Mouse (Mus musculus): ENCODE results near the gene Agr2. TPM values are rescaled to one million over a fixed set of nuclear protein-coding genes. Genes with fewer than 3 reads are reported as not detected.

Agr2 gene
- polyA plus RNA-seq, 1 experiment from 2014 or later: 2.0 TPM

DNA sequence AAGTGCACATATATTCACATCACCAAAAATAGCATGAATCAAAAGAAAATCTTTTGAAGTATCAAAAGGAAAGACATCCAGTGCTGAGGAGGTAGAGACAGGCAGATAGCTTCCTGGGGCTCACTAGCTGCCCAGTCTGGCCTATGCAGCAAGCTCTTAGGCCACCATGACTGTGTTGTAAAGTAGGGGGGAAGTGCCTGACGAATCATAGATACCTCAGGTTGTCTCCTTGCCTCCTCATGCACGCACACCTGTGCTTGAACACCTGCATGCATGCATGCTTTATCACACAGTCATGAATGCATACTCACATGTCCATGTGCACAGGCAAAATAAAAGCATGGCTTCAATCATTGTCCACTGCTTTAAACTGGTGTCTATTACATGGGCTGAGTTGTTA lies 52.0 kb downstream of the Agr2 start:
- no peaks in the 10 kb centered on the region for H3K27me3 ChIP-seq (replicated peaks)
- no peaks in the 10 kb centered on the region for H3K36me3 ChIP-seq (replicated peaks)
- no peak overlapping the region for H3K4me2 ChIP-seq
- no peak overlapping the region for H3K4me3 ChIP-seq
- WGBS: 83% methylated on average over 2 of the region's 2 CpGs
- H3K4me1 ChIP-seq: peaks cover 20% of the 10 kb centered on the region
- no peak for ATAC-seq (replicated peaks)
- no peak overlapping the region for H3K27ac ChIP-seq
- H3K9ac ChIP-seq: no peak overlapping the region
- no peaks in the 10 kb centered on the region for H3K9me3 ChIP-seq

DNA sequence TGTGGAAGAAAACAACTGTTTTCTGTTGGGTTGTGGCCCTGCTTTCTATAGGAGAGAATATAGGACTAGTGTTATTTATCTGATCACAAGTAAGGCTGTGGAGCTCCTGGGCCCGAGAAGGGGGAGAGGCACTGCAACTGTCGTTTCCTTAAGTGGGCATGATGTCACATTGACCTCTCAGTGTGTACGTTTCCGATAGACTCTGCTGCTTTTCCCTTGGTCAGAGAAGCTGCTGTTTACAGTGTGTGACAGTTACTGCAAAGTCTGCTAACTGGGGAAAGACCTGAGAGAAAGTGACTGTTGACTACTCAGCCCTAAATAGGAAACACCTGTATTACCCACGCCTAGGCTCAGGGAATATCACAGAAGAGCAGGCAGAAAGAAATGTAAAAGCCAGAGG lies 53.5 kb downstream of the Agr2 start:
- Histone ChIP-seq H3K27me3 (replicated peaks) (no peaks in the 10 kb centered on the region), H3K4me2 (no peak overlapping the region), H3K4me1 (peaks cover 6% of the 10 kb centered on the region), H3K27ac (no peak overlapping the region), H3K36me3 (replicated peaks) (no peaks in the 10 kb centered on the region), H3K9me3 (no peaks in the 10 kb centered on the region), H3K4me3 (no peak overlapping the region), H3K9ac (no peak overlapping the region)
- WGBS: 68% methylated on average over 5 of the region's 5 CpGs
- ATAC-seq (replicated peaks): no peak

DNA sequence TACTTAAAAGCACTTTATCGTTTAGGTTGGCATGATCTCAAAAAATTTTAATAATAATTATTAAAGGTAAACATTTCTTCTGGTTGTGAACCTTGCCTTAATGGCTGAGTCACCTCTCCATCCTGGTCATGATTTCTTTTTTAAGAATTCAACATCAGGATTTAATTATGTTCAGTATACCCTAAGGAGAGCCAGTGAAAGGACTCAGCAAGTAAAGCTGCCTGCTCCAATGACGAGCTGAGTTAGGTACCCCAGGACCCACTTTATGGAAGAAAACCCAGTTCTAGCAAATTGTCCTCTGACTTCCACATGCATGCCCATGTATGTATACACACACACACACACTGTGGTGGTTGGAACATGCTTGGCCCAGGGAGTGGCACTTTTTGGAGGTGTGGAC lies 54.9 kb downstream of the Agr2 start:
- H3K27me3 ChIP-seq (replicated peaks): no peaks in the 10 kb centered on the region
- WGBS: 75% methylated on average over 2 of the region's 2 CpGs

DNA sequence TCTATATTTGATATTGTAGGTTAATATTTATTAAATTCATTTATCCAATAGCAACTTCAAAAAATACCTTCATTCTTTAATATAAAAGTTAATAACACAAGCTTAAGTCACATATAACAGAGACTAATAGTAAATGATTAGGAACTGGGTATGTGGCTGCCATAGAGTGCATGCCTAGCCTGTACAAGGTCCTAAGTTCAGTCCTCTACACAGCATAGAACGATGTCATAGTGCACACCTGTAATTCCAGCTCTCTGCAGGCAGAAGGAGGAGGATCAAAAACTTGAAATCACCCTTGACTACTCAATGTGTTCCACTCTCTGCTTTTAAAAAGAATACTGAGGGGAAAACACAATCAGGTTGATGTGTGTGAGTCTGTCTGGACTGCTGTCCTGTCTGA lies 57.6 kb downstream of the Agr2 start:
- WGBS: 80% methylated on average over 1 of the region's 1 CpGs

More for the DNA sequence above, 54.9 kb downstream of the Agr2 start:
- Histone ChIP-seq H3K9ac (no peak overlapping the region), H3K4me3 (no peak overlapping the region), H3K36me3 (replicated peaks) (no peaks in the 10 kb centered on the region), H3K4me2 (no peak overlapping the region), H3K4me1 (0 out of 2 replicates have a peak, but pooled peaks cover 5% of the 10 kb centered on the region), H3K27ac (no peak overlapping the region), H3K9me3 (no peaks in the 10 kb centered on the region)
- ATAC-seq (replicated peaks): no peak

More for the DNA sequence above, 57.6 kb downstream of the Agr2 start:
- Histone ChIP-seq H3K4me2 (no peak overlapping the region), H3K4me3 (no peak overlapping the region), H3K9me3 (no peaks in the 10 kb centered on the region), H3K9ac (no peak overlapping the region), H3K4me1 (no peaks in the 10 kb centered on the region), H3K27ac (no peak overlapping the region), H3K36me3 (replicated peaks) (no peaks in the 10 kb centered on the region), H3K27me3 (replicated peaks) (no peaks in the 10 kb centered on the region)
- ATAC-seq (replicated peaks): no peak

Other genes with a start within 250 kb of the Agr2 start
- not detected in 2 replicates for gene Agr3, start 67.3 kb upstream of the Agr2 start, polyA plus RNA-seq (2015; fragmentation: Nextera tagmentation; extraction: Ambion mirVana)
- gene Tspan13, start 49.6 kb downstream of the Agr2 start, polyA plus RNA-seq (2015; fragmentation: Nextera tagmentation; extraction: Ambion mirVana): 391 and 416 TPM in 2 replicates
- gene Ankmy2, start 164.2 kb downstream of the Agr2 start, polyA plus RNA-seq (2015; fragmentation: Nextera tagmentation; extraction: Ambion mirVana): 67.8 and 77.3 TPM in 2 replicates
- gene Bzw2, start 165.2 kb downstream of the Agr2 start, polyA plus RNA-seq (2015; fragmentation: Nextera tagmentation; extraction: Ambion mirVana): 373 and 395 TPM in 2 replicates